8 mouse cellular contexts compared by ENCODE assay signal in the genomic region with DNA sequence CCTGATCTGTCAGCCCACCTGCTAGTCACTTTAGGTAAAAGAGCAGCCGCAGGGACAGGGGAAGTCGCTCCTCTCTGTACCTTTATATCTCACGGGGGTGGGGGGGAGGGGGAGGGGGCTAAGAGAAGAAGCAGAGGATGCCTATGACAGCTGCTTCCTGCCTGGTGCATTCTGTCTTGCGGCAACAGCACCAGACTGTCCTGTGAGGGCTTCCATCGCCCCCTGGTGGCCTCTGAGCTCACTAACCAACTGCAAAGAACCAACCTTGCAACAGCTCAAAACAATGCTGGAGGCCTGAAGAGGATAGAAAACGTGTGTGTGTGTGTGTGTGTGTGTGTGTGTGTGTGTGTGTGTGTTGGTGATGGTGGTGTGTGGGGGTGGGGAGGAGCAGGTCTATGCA. TPM values are rescaled to one million over a fixed set of nuclear protein-coding genes. Genes with fewer than 3 reads are reported as not detected.
DNase-seq lines count a peak whose midpoint lies in the region; ATAC-seq and TF ChIP-seq lines count a peak whose summit lies in the region.

No protein-coding gene starts in this region.

- no peaks in the 10 kb centered on the region for H3K27me3 ChIP-seq in Patski
- no peaks in the 10 kb centered on the region for H3K27me3 ChIP-seq in hindbrain, embryonic 16.5 days (replicated peaks; ENCODE audit: control insufficient read depth, insufficient read depth, low read length)

- peak; percentile 78 for ATAC-seq in Patski
- peak; percentile 81 for ATAC-seq in hindbrain, embryonic 16.5 days
- peak; percentile 93 for ATAC-seq in megakaryocyte progenitor cell, adult 5-6 weeks (replicated peaks; ENCODE audit: poor library complexity)

- no peak overlapping the region for H3K9ac ChIP-seq in hindbrain, embryonic 16.5 days (ENCODE audit: low read depth, low read length)

- H3K9me3 ChIP-seq in hindbrain, embryonic 16.5 days (ENCODE audit: control insufficient read depth, low read length): no peaks in the 10 kb centered on the region

- DNase-seq in Patski (ENCODE audit: low read depth, low spot score): no peak
- peak; percentile 83 for DNase-seq in cerebellum, adult 9-10 months
- peak; percentile 65 to 71 for DNase-seq in frontal cortex, postnatal 10 days (ENCODE audit: low spot score in 2 of 2)
- DNase-seq in left cerebral cortex, adult 11 months (ENCODE audit: low spot score): peak; percentile 56
- DNase-seq in right cerebral cortex, adult 2 months (ENCODE audit: low spot score in 2 of 2): peak; percentile 84
- DNase-seq in urinary bladder, postnatal 14 days (ENCODE audit: low spot score): peak; percentile 80

- no peak overlapping the region for H3K4me2 ChIP-seq in hindbrain, embryonic 16.5 days (ENCODE audit: low read length)

- no peaks in the 10 kb centered on the region for H3K4me1 ChIP-seq in hindbrain, embryonic 16.5 days (ENCODE audit: control insufficient read depth, insufficient read depth, low read depth, low read length)

- 9% methylated on average over 5 of the region's 6 CpGs for WGBS in hindbrain, embryonic 16.5 days

- no peak overlapping the region for H3K4me3 ChIP-seq in hindbrain, embryonic 16.5 days (ENCODE audit: low read length)

- H3K36me3 ChIP-seq in hindbrain, embryonic 16.5 days (ENCODE audit: control insufficient read depth, insufficient read depth, low read length): peaks cover 58% of the 10 kb centered on the region

- TF ChIP-seq CTCF in Patski (IDR thresholded peaks at IDR 0.05): peak; percentile 69

- POLR2A ChIA-PET in Patski (lab: Charles Lee): no interaction called here

- in situ Hi-C loops in Patski (cut with MboI; ENCODE audit: low pct_unique_long_range_greater_than_20kb): no loop called here

- CTCF ChIA-PET in Patski (lab: Charles Lee): interaction anchor here (0.6 to 4.0 kb wide), 15 partner anchors 9 to 156 kb away, joined by 3 to 9 read pairs (median 4); partner anchors contain the start of gene Fndc9

- no peak overlapping the region for H3K27ac ChIP-seq in hindbrain, embryonic 16.5 days (ENCODE audit: low read depth, low read length)

RNA-seq across cellular contexts. Expression of gene Cyfip2, which starts 37.4 kb away (rescaled TPM):
- polyA plus RNA-seq in Patski (2021): 15.3 TPM
- polyA plus RNA-seq in hindbrain, embryonic 16.5 days (2015; fragmentation: Nextera tagmentation; extraction: Ambion mirVana): 92.0 and 103 TPM in 2 replicates
- 121 and 122 TPM in 2 replicates for total RNA-seq in megakaryocyte progenitor cell, adult 5-6 weeks (2015)
- 48.6 and 53.3 TPM in 2 replicates for total RNA-seq in megakaryocyte progenitor cell, adult 5-6 weeks (2017)

RNA-seq across cellular contexts. Expression of gene Fndc9, which starts 40.0 kb away (rescaled TPM):
- 0.47 TPM for polyA plus RNA-seq in Patski (2021)
- 2.7 and 3.8 TPM in 2 replicates for polyA plus RNA-seq in hindbrain, embryonic 16.5 days (2015; fragmentation: Nextera tagmentation; extraction: Ambion mirVana)
- total RNA-seq in megakaryocyte progenitor cell, adult 5-6 weeks (2015): not detected in 2 replicates
- not detected in 2 replicates for total RNA-seq in megakaryocyte progenitor cell, adult 5-6 weeks (2017)
